Mouse (Mus musculus): ENCODE data around the gene Fars2. TPM values are rescaled to one million over a fixed set of nuclear protein-coding genes. Genes with fewer than 3 reads are reported as not detected.

The Fars2 gene
- polyA plus RNA-seq, 1 experiment from 2014 or later = 32.2 TPM

DNA sequence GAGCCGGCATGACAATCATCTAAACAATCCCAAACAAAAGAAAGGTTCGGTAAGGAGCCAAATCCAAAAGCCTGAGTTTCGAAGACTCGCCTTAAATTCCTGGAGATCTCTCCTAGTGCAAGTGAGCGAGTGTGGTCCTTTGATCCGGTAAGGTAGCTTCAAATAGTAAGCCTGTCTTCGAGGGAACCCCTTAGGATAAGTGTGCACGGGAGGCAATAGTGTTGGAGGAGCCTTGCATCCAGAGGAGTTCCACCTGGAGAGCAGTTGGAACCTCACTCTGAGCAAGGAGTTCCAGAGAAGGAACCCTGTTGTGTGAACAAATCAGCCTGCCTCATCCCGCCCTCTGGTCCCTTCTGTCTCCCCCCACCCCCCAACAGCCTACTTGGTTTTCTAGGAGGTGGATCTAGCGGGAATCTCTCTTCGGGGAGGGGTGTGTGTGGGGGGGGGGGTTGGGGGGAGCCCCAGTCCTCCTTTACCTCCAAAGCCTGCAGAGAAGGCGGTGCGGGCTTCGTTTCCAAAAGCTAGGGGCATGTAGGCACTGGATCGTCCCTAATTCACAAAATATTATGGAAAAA, 606.6 kb downstream of the Fars2 start:
- Histone ChIP-seq H3K9ac (replicated peaks; ENCODE audit: low read depth, low read length) (peak overlapping the region; percentile 55), H3K4me2 (ENCODE audit: low read length) (peak overlapping the region; percentile 46), H3K27ac (ENCODE audit: low read length) (peak overlapping the region; percentile 68), H3K9me3 (ENCODE audit: control insufficient read depth, low read length) (no peaks in the 10 kb centered on the region), H3K36me3 (ENCODE audit: control insufficient read depth, insufficient read depth) (no peaks in the 10 kb centered on the region), H3K4me1 (replicated peaks; ENCODE audit: control insufficient read depth, insufficient read depth, low read length) (peaks cover 34% of the 10 kb centered on the region), H3K27me3 (replicated peaks; ENCODE audit: control insufficient read depth, insufficient read depth, low read length) (peaks cover 14% of the 10 kb centered on the region), H3K4me3 (replicated peaks; ENCODE audit: low read length) (peak overlapping the region; percentile 26)
- no peak for ATAC-seq
- 3% methylated on average over 15 of the region's 15 CpGs for WGBS

DNA sequence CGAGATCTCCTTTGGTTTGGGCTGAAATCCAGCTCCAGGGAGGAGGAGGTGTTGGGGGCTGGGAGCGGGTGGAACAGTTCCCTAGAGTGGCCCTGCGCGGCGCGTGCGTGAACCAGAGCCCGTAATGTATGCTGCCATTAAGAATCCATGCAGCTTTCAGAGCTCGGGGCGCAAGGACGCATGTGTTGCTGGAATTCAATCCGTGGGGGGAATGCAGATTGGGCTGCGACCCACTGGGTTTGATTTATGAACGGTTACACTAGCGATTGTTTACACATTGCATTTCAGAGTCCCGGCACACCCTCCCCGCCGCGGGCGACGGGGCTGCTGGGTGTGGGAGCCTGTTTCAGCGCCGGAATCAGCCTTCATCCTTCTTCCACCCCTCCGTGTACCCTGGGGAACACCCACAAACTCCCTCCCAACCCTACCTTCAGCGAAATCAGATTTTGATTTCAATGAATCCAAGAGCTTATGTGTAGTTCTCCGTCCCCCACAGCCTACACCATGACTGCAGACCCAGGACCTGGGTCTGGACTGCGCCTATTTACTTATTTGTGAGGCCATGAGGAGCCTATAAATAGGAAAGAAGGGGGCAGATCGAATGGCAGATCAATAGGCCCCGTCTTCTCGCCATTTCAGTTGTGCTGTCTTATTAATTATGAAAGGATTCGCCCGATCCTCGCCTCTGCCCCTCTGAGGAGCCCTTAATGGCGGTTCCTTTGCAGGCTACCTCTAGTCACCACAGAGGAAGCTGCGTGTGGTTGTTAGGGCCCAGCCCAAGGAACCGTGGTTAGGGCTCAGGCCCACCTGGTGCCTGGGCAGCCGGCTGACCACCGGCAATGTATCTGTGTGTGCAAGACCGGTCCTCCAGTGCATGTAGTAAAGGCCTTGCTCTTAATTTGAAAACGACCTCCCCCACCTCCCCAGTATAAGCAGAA, 607.6 kb downstream of the Fars2 start:
- no peaks in the 10 kb centered on the region for H3K36me3 ChIP-seq (ENCODE audit: control insufficient read depth, insufficient read depth)
- no peaks in the 10 kb centered on the region for H3K9me3 ChIP-seq (ENCODE audit: control insufficient read depth, low read length)
- peak overlapping the region; percentile 46 for H3K4me2 ChIP-seq (ENCODE audit: low read length)
- H3K27ac ChIP-seq (ENCODE audit: low read length) = peak overlapping the region; percentile 68
- H3K4me1 ChIP-seq (replicated peaks; ENCODE audit: control insufficient read depth, insufficient read depth, low read length) = peaks cover 40% of the 10 kb centered on the region
- WGBS = 2% methylated on average over 40 of the region's 40 CpGs
- peak overlapping the region; percentile 26 for H3K4me3 ChIP-seq (replicated peaks; ENCODE audit: low read length)
- peaks cover 20% of the 10 kb centered on the region for H3K27me3 ChIP-seq (replicated peaks; ENCODE audit: control insufficient read depth, insufficient read depth, low read length)
- peak; percentile 78 for ATAC-seq
- H3K9ac ChIP-seq (replicated peaks; ENCODE audit: low read depth, low read length) = peak overlapping the region; percentile 55

DNA sequence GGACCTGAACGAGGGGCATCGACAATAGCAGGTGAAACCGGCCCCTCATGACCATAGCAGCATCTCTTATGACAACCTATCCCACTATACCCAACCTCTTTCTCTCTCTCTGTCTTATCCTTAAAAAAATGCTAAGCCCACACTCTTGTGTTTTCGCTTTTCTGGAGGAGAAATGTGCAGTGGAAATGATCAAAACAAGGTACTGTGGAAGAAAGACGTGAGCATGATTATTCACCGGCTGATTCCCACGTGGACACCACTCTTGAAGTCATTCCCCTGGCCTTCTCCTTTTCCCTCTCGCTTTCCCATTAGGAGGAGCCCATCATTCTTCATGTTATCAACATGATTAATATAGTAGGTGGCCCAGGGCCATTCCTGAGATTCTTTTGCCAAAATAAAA, 608.7 kb downstream of the Fars2 start:
- H3K4me2 ChIP-seq (ENCODE audit: low read length) = peak overlapping the region; percentile 62
- H3K36me3 ChIP-seq (ENCODE audit: control insufficient read depth, insufficient read depth) = no peaks in the 10 kb centered on the region
- H3K9ac ChIP-seq (replicated peaks; ENCODE audit: low read depth, low read length) = no peak overlapping the region
- no peaks in the 10 kb centered on the region for H3K9me3 ChIP-seq (ENCODE audit: control insufficient read depth, low read length)
- peaks cover 46% of the 10 kb centered on the region for H3K4me1 ChIP-seq (replicated peaks; ENCODE audit: control insufficient read depth, insufficient read depth, low read length)
- no peak for ATAC-seq
- H3K4me3 ChIP-seq (replicated peaks; ENCODE audit: low read length) = 0 out of 2 replicates have a peak overlapping the region, but pooled peaks have one; percentile 0
- WGBS = 6% methylated on average over 8 of the region's 8 CpGs
- H3K27ac ChIP-seq (ENCODE audit: low read length) = peak overlapping the region; percentile 98
- peaks cover 20% of the 10 kb centered on the region for H3K27me3 ChIP-seq (replicated peaks; ENCODE audit: control insufficient read depth, insufficient read depth, low read length)

DNA sequence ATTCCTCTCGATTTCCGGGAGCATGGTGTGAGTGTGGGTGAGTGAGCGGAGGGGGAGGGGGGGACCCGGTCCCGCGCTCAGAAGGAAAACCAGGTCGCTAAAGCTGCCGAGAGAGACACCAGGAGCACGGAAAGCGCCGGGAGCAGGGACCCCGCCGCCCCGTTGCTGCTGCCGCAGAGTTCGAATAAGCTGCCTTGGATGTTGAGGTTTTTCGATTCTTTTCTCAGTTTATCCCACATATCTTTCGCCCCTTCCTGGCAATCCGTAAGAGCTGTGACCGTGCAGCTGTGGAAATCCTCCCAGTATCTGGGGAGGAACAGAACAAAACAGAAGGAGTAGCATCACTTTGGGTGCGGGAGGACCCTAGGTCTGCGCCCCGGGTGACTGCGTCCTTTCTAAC, 609.3 kb downstream of the Fars2 start:
- Histone ChIP-seq H3K27me3 (replicated peaks; ENCODE audit: control insufficient read depth, insufficient read depth, low read length) (peaks cover 20% of the 10 kb centered on the region), H3K4me1 (replicated peaks; ENCODE audit: control insufficient read depth, insufficient read depth, low read length) (peaks cover 49% of the 10 kb centered on the region), H3K36me3 (ENCODE audit: control insufficient read depth, insufficient read depth) (no peaks in the 10 kb centered on the region), H3K4me3 (replicated peaks; ENCODE audit: low read length) (peak overlapping the region; percentile 44), H3K9ac (replicated peaks; ENCODE audit: low read depth, low read length) (peak overlapping the region; percentile 70), H3K9me3 (ENCODE audit: control insufficient read depth, low read length) (no peaks in the 10 kb centered on the region), H3K4me2 (ENCODE audit: low read length) (peak overlapping the region; percentile 62), H3K27ac (ENCODE audit: low read length) (peak overlapping the region; percentile 98)
- ATAC-seq = no peak; the same call in 1 of the 2 replicates
- WGBS = under 1% methylated on average over 24 of the region's 24 CpGs

DNA sequence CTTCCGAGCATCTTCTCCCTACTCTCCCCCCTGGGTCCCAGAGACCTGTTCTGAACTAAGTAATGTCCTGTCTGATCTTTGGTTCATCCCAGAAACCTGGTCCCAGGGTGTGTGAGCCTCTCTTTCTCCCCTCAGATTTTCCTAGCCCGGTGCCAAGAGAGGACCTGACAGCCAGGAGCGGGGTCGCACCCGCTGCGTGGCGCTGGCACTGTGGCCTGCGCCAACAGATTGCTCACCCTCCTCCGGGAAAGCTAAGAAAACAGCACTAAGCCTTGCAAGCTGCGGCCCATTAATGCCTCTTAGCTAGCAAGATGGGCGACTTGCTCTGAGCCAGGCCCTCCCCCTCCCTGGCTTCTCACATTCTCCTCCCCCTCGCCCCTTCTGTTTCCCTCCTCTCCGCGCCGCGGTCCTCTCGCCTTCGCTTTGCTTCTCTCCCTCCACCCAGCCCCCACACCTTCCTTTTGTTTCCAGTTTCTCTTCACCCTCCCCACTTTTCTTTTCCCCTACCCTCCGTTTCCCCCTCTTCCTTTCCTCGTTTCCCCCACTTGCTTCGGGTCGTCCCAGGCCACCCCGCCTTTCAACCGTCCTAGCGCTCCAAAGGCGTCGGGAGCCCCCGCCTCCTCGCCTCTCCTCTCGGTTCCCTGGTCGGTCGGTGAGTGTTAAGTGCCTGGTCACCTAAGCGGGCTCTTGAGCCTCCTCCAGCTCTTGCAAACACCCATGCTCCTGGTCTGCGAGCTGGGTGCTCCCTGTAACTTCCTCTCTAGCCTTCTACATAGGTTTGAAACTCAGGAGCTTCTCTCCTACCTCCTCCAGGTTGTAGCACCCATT, 610.0 kb downstream of the Fars2 start:
- under 1% methylated on average over 34 of the region's 34 CpGs for WGBS
- Histone ChIP-seq H3K4me1 (replicated peaks; ENCODE audit: control insufficient read depth, insufficient read depth, low read length) (peaks cover 49% of the 10 kb centered on the region), H3K27ac (ENCODE audit: low read length) (peak overlapping the region; percentile 98), H3K4me2 (ENCODE audit: low read length) (peak overlapping the region; percentile 62), H3K9me3 (ENCODE audit: control insufficient read depth, low read length) (no peaks in the 10 kb centered on the region), H3K4me3 (replicated peaks; ENCODE audit: low read length) (peak overlapping the region; percentile 44), H3K36me3 (ENCODE audit: control insufficient read depth, insufficient read depth) (no peaks in the 10 kb centered on the region), H3K9ac (replicated peaks; ENCODE audit: low read depth, low read length) (peak overlapping the region; percentile 70), H3K27me3 (replicated peaks; ENCODE audit: control insufficient read depth, insufficient read depth, low read length) (peaks cover 20% of the 10 kb centered on the region)
- ATAC-seq = peak; percentile 75

DNA sequence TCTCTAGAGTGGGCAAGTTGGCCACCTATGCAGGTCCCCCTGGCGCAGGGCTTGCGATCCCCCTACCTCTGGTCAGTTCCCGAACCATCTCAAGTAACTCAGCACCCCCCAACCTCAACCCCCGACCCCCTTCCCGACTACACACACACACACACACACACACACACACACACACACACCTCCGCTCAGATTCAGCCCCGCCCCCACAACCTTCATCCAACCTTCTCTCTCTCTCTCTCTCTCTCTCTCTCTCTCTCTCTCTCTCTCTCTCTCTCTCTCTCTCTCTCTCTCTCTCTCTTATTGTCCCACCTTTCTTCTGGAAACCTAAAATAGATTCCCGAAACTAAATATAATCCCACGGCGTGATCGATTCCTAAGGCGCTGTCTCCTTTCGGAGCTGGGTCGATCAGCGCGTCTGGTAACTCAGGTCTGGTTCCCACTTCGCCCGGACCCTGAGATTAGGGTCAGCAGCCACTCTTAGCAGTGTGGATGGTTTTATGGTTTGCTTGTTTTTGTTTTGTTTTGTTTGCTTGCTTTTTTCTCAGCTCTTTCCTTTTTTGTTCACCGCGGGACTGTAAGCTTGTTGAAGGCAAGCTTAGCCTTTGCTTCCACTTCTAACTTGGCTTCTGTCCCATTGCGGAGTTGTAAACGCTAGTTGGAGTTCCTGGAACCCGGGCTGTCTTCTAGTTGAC, 610.7 kb downstream of the Fars2 start:
- peak overlapping the region; percentile 69 for H3K4me2 ChIP-seq (ENCODE audit: low read length)
- H3K36me3 ChIP-seq (ENCODE audit: control insufficient read depth, insufficient read depth) = no peaks in the 10 kb centered on the region
- peak overlapping the region; percentile 44 for H3K4me3 ChIP-seq (replicated peaks; ENCODE audit: low read length)
- H3K9me3 ChIP-seq (ENCODE audit: control insufficient read depth, low read length) = no peaks in the 10 kb centered on the region
- peaks cover 17% of the 10 kb centered on the region for H3K27me3 ChIP-seq (replicated peaks; ENCODE audit: control insufficient read depth, insufficient read depth, low read length)
- peaks cover 49% of the 10 kb centered on the region for H3K4me1 ChIP-seq (replicated peaks; ENCODE audit: control insufficient read depth, insufficient read depth, low read length)
- ATAC-seq = no peak
- WGBS = 5% methylated on average over 23 of the region's 23 CpGs
- peak overlapping the region; percentile 98 for H3K27ac ChIP-seq (ENCODE audit: low read length)
- peak overlapping the region; percentile 70 for H3K9ac ChIP-seq (replicated peaks; ENCODE audit: low read depth, low read length)

DNA sequence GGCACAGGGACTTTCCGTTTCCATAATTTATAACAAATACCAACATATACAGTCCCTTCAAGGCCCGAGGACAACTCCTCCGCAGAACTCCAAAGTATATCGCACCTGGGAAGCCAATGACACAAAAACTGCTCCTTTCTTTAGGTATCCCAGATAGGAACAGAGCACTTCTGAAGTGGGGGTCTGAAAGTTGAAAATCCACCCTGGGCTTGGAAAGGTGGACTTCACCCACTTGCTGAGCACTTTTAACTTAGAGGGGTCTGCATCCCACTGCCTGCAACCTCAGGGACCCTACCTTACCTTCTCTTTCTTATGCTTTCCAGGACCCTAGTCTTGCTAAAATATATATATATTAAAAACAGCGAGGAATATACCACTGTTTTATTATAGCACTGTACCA, 611.3 kb downstream of the Fars2 start:
- Histone ChIP-seq H3K4me3 (replicated peaks; ENCODE audit: low read length) (peak overlapping the region; percentile 22), H3K27me3 (replicated peaks; ENCODE audit: control insufficient read depth, insufficient read depth, low read length) (peaks cover 13% of the 10 kb centered on the region), H3K4me2 (ENCODE audit: low read length) (peak overlapping the region; percentile 69), H3K9me3 (ENCODE audit: control insufficient read depth, low read length) (no peaks in the 10 kb centered on the region), H3K4me1 (replicated peaks; ENCODE audit: control insufficient read depth, insufficient read depth, low read length) (peaks cover 48% of the 10 kb centered on the region), H3K27ac (ENCODE audit: low read length) (peak overlapping the region; percentile 29; the same call in 1 of the 2 replicates), H3K9ac (replicated peaks; ENCODE audit: low read depth, low read length) (no peak overlapping the region), H3K36me3 (ENCODE audit: control insufficient read depth, insufficient read depth) (no peaks in the 10 kb centered on the region)
- ATAC-seq = no peak
- WGBS = 20% methylated on average over 5 of the region's 5 CpGs

DNA sequence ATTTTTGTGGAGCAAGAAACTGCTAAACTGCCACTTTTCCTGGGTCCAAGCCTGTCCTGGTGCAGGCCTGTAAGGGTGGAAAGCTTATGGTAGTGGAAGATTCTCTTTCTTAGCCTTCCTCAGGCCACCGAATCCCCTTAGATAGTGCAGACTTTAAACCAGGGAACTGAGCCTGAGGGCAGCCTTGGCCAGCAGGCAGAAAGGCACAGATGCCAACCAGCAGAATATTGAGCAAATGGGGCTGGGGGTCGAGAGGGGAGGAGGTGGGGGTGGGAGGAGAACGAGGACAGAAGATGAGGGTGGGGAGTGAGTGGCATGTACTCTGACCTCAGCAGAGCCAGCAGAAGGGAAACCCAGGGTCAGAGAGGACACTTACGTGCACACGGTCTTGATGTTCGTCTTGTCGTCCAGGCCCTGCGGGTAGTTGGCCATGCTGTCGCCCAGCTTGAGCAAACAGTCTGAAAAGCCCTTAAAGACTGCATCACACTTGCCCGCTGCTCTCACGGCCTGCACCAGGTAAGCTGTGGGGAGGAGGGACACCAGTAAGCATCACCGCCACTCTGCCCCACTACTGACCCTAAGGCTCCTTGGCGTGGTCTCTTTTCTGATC, 612.6 kb downstream of the Fars2 start:
- ATAC-seq = no peak
- peaks cover 11% of the 10 kb centered on the region for H3K27me3 ChIP-seq (replicated peaks; ENCODE audit: control insufficient read depth, insufficient read depth, low read length)
- peak overlapping the region; percentile 54 for H3K4me3 ChIP-seq (replicated peaks; ENCODE audit: low read length)
- WGBS = 13% methylated on average over 13 of the region's 13 CpGs
- H3K4me1 ChIP-seq (replicated peaks; ENCODE audit: control insufficient read depth, insufficient read depth, low read length) = peaks cover 35% of the 10 kb centered on the region
- peak overlapping the region; percentile 31 for H3K27ac ChIP-seq (ENCODE audit: low read length)
- peak overlapping the region; percentile 69 for H3K4me2 ChIP-seq (ENCODE audit: low read length)
- H3K36me3 ChIP-seq (ENCODE audit: control insufficient read depth, insufficient read depth) = no peaks in the 10 kb centered on the region
- peak overlapping the region; percentile 55 for H3K9ac ChIP-seq (replicated peaks; ENCODE audit: low read depth, low read length)
- H3K9me3 ChIP-seq (ENCODE audit: control insufficient read depth, low read length) = no peaks in the 10 kb centered on the region

Measured in forebrain, embryonic 16.5 days (tissue).